Mouse (Mus musculus) liver, adult (tissue): Measurements from ENCODE around the gene Olfr1564.
"Not testable (repeated sequence)": the region's sequence is repeated elsewhere in the genome, so short reads cannot be mapped to it uniquely, and the experiment has no call there.

Experiments used
- GATA4 ChIP-seq: IDR thresholded peaks from 2 replicates; pipeline ENCODE4 v1.6.1; 2014; ENCODE audit warnings: mild to moderate bottlenecking, low read length; ENCODE audit not compliant: insufficient replicate concordance

The Olfr1564 gene

GRCm38 (mm10) chr17:33221590-33221989, at the start of gene Olfr1564:
TSS of gene Olfr1564 (minus strand) at chr17:33221690.
- TF ChIP-seq GATA4, result no peak

- no peak for TF ChIP-seq GATA4
Measured at GRCm38 (mm10) chr17:33268907-33269306, 47.4 kb upstream of the Olfr1564 start.

GRCm38 (mm10) chr17:33264376-33264775, 42.9 kb upstream of the Olfr1564 start, which contains the start of gene Olfr63:
TSS of gene Olfr63 (plus strand) at chr17:33264676.
- TF ChIP-seq GATA4, result no peak

- TF ChIP-seq GATA4, result not testable (repeated sequence)
Measured at GRCm38 (mm10) chr17:33254530-33255318, 33.2 kb upstream of the Olfr1564 start, which contains the start of gene Zfp955a. TSS of gene Zfp955a (minus strand) at chr17:33255145.

GRCm38 (mm10) chr17:33191002-33191401, 30.5 kb downstream of the Olfr1564 start, which contains the start of gene Olfr239:
TSS of gene Olfr239 (plus strand) at chr17:33191302.
- not testable (repeated sequence) for TF ChIP-seq GATA4

GRCm38 (mm10) chr17:33168147-33168546, 53.3 kb downstream of the Olfr1564 start, which contains the start of gene Olfr55:
TSS of gene Olfr55 (plus strand) at chr17:33168447.
- not testable (repeated sequence) for TF ChIP-seq GATA4
